Mouse (Mus musculus) bone marrow macrophage, adult 2 months (primary cell): ENCODE results near the gene Cep170b.

Experiments used
- CTCF ChIP-seq: IDR thresholded peaks from 2 replicates; pipeline ENCODE4 v1.5.1; 2012; ENCODE audit warnings: low read depth, mild to moderate bottlenecking, low read length, moderate library complexity
- POLR2A ChIP-seq: IDR thresholded peaks from 2 replicates; pipeline ENCODE4 v1.6.1; 2012; ENCODE audit warnings: mild to moderate bottlenecking, low read depth, low read length, borderline replicate concordance

DNA sequence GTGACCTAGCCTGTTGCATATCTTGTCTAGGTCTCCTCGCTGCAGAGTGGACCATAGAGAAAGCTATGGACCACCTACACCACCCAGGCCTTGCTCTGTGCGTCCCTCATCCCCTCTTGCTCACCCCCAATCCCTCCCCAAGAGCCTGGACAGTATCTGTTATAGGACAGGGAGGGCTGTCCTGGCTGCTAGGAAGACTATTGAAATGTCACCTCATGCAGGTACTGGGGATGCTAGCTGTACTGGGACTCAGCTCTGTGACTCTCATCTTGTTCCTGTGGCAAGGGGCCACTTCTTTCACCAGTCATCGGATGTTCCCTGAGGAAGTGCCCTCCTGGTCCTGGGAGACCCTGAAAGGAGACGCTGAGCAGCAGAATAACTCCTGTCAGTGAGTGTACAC is 42.9 kb downstream of the Cep170b start:
- TF ChIP-seq POLR2A, result no peak
- TF ChIP-seq CTCF, result no peak
